Mouse (Mus musculus) midbrain, embryonic 11.5 days (tissue): ENCODE results near the gene Ubqln1. TPM values are rescaled to one million over a fixed set of nuclear protein-coding genes. Genes with fewer than 3 reads are reported as not detected.

Experiments used
- ATAC-seq: fragments of 200-750 bp; cut with Nextera tagmentation; 2 replicates; pipeline ENCODE4 v1.8.0; 2017; ENCODE audit warnings: moderate TSS enrichment, moderate library complexity; ENCODE audit not compliant: low FRiP score
- DNase-seq: peaks from one replicate; pipeline ENCODE4 v3.0.0; 2015; ENCODE audit warnings: low spot score; ENCODE audit errors: missing footprints
- H3K27ac ChIP-seq: fragments of 300-500 bp; sonication (generic); 2 replicates; pipeline ENCODE4 v1.5.1; 2014; ENCODE audit warnings: low read depth, low read length
- H3K27me3 ChIP-seq: fragments of 300-500 bp; sonication (generic); 2 replicates; pipeline ENCODE4 v1.6.1; 2014; ENCODE audit warnings: mild to moderate bottlenecking, low read length, moderate library complexity, mixed read lengths; ENCODE audit not compliant: control insufficient read depth, insufficient read depth
- H3K36me3 ChIP-seq: fragments of 300-500 bp; sonication (generic); 2 replicates; pipeline ENCODE4 v1.6.1; 2014; ENCODE audit warnings: mild to moderate bottlenecking, low read length, moderate library complexity, mixed read lengths; ENCODE audit not compliant: control insufficient read depth, insufficient read depth
- H3K4me1 ChIP-seq: fragments of 300-500 bp; sonication (generic); 2 replicates; pipeline ENCODE4 v1.6.1; 2014; ENCODE audit warnings: low read length; ENCODE audit not compliant: control insufficient read depth, insufficient read depth
- H3K4me2 ChIP-seq: fragments of 300-500 bp; sonication (generic); 2 replicates; pipeline ENCODE4 v1.6.1; 2014; ENCODE audit warnings: mild to moderate bottlenecking, moderate library complexity
- H3K4me3 ChIP-seq: fragments of 300-500 bp; sonication (generic); 2 replicates; pipeline ENCODE4 v1.5.1; 2014; ENCODE audit warnings: low read depth, low read length
- H3K9ac ChIP-seq: fragments of 300-500 bp; sonication (generic); 2 replicates; pipeline ENCODE4 v1.6.1; 2014; ENCODE audit warnings: low read length
- H3K9me3 ChIP-seq: fragments of 300-500 bp; sonication (generic); 2 replicates; pipeline ENCODE4 v1.6.1; 2016; ENCODE audit warnings: low read length; ENCODE audit not compliant: control insufficient read depth
- WGBS: fragments of 180-500 bp; shearing (Covaris S2); extraction: QIAGEN DNeasy Blood & Tissue Kit; methylation state at CpG from one replicate; pipeline ENCODE4 v1.1.7; 2014; 5-methylcytosine and 5-hydroxymethylcytosine counted together
- polyA plus RNA-seq: library from polyadenylated mRNA; unstranded; fragments of >200 nt; fragmentation: Nextera tagmentation; extraction: Ambion mirVana; gene quantifications from 2 replicates; pipeline ENCODE4 v1.2.1, GENCODE M21; 2014

The Ubqln1 gene
- polyA plus RNA-seq, 1 experiment from 2014 or later = 155 TPM

DNA sequence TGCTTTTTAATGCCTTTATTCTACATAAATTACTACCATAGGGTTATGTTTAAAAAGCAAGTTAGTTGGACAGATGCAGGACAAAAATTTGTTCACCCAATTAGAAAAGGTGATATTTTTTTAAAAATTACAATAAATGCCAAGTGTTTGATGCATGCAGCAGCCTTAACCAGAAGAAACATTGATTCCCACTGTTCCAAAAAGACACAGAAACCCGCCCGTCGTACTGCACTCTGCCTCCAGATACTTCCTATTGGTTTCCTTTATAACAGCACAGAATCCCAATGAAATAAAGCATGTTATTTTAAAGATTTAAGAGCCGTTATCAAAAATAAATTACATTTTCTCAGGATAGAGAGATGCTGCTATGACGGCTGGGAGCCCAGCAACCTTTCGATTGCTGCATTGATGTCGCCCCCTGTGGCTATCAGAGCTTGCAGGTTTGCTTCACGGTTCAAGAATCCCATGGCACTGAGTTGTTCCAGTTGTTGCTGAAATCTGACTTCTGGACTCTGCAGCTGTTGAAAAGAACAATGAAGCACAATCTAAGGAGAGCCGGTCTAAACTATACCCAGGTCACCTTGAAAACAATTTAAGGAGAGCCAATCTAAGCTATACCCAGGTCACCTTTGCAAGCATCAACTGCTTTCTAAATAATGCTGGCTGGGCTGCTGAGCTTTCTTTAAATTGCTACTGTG, 37.8 kb downstream of the Ubqln1 start:
- WGBS = 91% methylated on average over 9 of the region's 9 CpGs
- Histone ChIP-seq H3K4me3 (no peak overlapping the region), H3K9ac (no peak overlapping the region), H3K36me3 (peaks cover 5% of the 10 kb centered on the region; the same call in 1 of the 2 replicates), H3K4me1 (no peaks in the 10 kb centered on the region), H3K27ac (no peak overlapping the region), H3K27me3 (no peaks in the 10 kb centered on the region), H3K9me3 (no peaks in the 10 kb centered on the region), H3K4me2 (no peak overlapping the region)
- DNase-seq (peak; percentile 14), ATAC-seq (no peak)

DNA sequence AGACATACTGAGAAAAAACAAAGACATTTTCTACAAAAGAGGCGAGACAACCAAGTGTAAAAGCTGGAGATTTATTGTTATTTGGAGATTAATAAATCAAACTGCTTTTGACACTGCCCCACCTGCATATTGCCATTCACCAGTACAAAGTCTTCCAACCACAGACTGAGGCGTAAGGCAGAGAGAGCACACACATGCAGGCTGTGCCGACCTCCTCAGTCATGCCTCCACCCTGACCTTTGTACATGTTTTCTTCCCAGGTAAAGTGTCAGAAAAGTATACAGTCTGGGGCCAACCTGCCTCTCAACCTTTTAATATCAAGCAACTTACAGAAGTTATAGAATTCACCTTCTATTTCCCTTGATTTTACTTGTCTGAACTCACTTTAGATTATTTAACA, 39.3 kb downstream of the Ubqln1 start:
- H3K36me3 ChIP-seq = peaks cover 5% of the 10 kb centered on the region; the same call in 1 of the 2 replicates
- no peaks in the 10 kb centered on the region for H3K27me3 ChIP-seq
- no peak overlapping the region for H3K27ac ChIP-seq
- no peaks in the 10 kb centered on the region for H3K4me1 ChIP-seq
- H3K4me2 ChIP-seq = no peak overlapping the region
- H3K4me3 ChIP-seq = no peak overlapping the region
- H3K9me3 ChIP-seq = no peaks in the 10 kb centered on the region
- DNase-seq = peak; percentile 31
- no peak overlapping the region for H3K9ac ChIP-seq
- ATAC-seq = no peak
- 95% methylated on average over 3 of the region's 3 CpGs for WGBS

DNA sequence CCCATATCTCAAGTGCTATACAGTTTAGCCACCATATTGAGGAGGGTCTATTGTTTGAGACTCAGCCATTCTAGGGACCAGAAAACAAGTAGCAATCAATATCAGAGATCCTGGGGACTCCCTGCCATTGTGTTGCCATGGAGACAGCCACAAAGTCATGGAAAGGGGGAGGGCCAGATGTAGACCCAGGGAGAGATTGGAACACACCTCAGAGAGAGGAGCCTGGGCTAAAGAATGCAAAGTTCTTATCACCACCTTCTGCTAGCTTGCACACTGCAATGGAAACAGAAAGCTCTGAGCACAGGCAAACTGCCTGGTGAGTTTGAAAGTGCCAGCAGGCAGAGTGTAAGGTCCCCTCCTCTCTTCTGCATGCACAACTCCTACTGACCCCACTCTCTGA, 47.3 kb downstream of the Ubqln1 start:
- 0 out of 2 replicates have a peak, but pooled peaks cover 2% of the 10 kb centered on the region for H3K36me3 ChIP-seq
- peak; percentile 85 for DNase-seq
- no peak overlapping the region for H3K27ac ChIP-seq

DNA sequence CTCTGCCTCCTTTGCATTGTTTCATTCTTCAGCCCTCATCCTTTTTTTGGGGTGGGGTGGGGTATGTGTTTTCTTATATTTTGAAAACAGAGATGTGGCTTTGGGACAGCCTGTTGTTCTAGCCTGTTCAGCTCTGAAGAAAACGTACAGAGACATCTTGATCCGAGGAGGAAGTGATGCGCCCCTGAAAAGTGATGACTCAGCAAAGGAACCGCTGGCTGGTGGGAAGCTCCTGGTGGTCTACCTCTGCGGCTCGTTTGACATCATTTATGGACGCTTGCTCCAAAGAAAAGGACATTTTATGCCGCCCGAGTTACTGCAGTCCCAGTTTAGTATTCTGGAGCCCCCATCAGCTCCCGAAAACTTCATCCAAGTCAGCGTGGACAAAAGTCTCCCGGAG, 52.1 kb downstream of the Ubqln1 start:
- H3K36me3 ChIP-seq = peaks cover 12% of the 10 kb centered on the region
- H3K4me1 ChIP-seq = no peaks in the 10 kb centered on the region; the same call in 1 of the 2 replicates
- no peaks in the 10 kb centered on the region; the same call in 1 of the 2 replicates for H3K9me3 ChIP-seq
- WGBS = 97% methylated on average over 12 of the region's 12 CpGs
- H3K4me2 ChIP-seq = no peak overlapping the region
- ATAC-seq = no peak
- H3K9ac ChIP-seq = no peak overlapping the region
- H3K27me3 ChIP-seq = no peaks in the 10 kb centered on the region
- H3K4me3 ChIP-seq = no peak overlapping the region
- peak; percentile 53 for DNase-seq
- H3K27ac ChIP-seq = no peak overlapping the region

More for the DNA sequence above, 47.3 kb downstream of the Ubqln1 start:
- ATAC-seq = no peak
- Histone ChIP-seq H3K4me3 (no peak overlapping the region), H3K4me2 (no peak overlapping the region), H3K27me3 (no peaks in the 10 kb centered on the region), H3K9ac (no peak overlapping the region), H3K4me1 (no peaks in the 10 kb centered on the region), H3K9me3 (no peaks in the 10 kb centered on the region)

DNA sequence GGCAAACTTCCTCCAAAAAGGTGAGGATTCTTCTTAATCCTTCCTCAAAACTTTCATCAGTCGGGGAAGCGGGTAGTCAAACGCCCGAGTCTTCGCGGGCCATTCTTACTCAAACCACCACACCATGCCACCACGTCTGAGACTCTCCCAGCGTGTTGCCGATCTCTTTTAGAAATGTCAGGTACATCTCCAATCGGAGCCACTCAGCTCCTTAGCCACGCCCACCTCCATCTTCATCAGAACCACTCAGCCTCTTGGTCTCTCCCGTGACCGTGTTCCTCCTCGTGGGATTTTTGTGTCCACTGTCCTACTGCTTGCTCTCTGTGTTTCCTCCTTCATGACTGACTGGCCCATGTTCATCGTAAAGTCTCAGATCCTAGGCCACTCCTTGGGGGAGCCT, 54.7 kb downstream of the Ubqln1 start:
- Histone ChIP-seq H3K27ac (no peak overlapping the region), H3K4me2 (no peak overlapping the region), H3K4me3 (no peak overlapping the region), H3K9me3 (no peaks in the 10 kb centered on the region; the same call in 1 of the 2 replicates), H3K36me3 (peaks cover 12% of the 10 kb centered on the region), H3K4me1 (peaks cover 3% of the 10 kb centered on the region; the same call in 1 of the 2 replicates), H3K27me3 (no peaks in the 10 kb centered on the region), H3K9ac (no peak overlapping the region)
- ATAC-seq (no peak), DNase-seq (no peak)
- WGBS = 97% methylated on average over 15 of the region's 15 CpGs

DNA sequence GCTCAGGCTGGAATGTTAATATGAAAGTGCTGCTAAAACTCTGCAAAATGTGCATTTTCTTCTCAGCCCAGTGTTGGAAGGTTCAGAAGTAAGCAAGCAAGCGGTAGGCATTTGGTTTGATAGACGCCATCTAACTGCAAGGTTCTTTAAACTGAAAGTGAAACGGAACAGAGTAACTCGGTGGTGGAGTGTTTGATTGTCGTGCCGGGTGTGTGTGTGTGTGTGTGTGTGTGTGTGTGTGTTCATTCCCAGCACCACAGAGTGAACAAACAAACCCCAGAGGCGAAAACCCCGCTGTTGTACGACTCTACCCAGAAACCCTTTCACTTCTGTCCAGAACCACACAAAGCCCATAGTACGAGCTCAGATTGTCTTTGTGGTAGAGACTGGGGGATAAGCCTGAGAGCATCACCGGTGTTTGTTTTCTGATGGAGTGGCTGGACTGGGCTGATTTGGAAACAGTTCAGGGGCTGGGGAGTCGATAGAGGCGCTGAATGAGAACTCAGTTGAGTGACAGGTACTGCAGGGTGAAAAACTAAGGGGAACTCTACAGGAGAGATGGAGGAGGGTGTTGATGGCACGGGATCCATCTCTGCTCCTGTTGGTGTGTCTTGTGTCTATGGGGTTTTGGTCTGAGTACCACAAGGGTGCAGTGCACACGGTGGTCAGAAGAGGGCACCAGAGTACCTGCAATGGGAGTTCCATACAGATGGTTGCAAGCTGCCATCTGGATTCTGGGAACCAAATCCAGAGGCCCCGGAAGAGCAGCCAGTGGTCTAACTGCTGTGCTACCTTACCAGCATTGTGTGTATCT, 57.1 kb downstream of the Ubqln1 start:
- ATAC-seq (peak; percentile 62), DNase-seq (peak; percentile 99)
- H3K27ac ChIP-seq = no peak overlapping the region
- WGBS = 10% methylated on average over 16 of the region's 16 CpGs
- H3K9me3 ChIP-seq = no peaks in the 10 kb centered on the region; the same call in 1 of the 2 replicates
- H3K27me3 ChIP-seq = no peaks in the 10 kb centered on the region
- peak overlapping the region; percentile 63 for H3K9ac ChIP-seq
- H3K4me2 ChIP-seq = peak overlapping the region; percentile 75
- peak overlapping the region; percentile 58 for H3K4me3 ChIP-seq
- peaks cover 3% of the 10 kb centered on the region; the same call in 1 of the 2 replicates for H3K4me1 ChIP-seq
- peaks cover 10% of the 10 kb centered on the region for H3K36me3 ChIP-seq

DNA sequence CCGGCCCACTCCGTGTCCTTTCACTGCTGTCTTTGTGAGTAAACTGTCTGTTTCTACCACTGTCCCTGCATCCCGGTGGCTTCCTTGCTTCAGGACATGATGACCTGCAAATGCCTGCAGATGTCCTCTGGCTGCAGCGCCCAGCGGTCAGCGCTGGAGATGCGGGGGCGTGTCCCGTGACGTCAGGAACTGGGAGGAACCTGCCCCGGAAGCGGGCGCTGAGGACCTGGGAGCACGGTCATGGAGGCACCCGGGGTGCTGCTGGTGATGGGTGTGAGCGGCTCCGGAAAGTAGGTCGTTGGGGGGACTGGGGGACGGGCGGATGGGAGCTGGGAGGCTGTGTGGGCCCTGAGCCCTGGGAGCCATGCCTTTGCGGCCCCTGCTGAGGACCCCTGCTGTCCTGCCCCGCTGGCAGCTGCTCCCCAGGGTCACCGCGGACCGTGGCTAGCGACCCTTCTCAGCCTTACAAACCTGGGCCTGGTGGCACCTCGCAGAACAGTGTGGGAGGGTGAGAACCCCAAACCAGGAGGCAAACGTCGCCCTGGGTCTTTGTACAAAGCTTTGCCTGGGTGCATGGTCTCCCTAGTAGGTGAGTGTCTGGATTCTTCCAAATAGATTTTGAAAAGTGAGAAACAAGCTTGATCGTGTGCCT, 57.9 kb downstream of the Ubqln1 start, which contains the start of gene Idnk:
TSS of gene Idnk (plus strand) at position 203 of the 652 bp plus-strand sequence.
- no peak within 1 kb of the TSS for H3K27ac ChIP-seq
- peaks cover 9% of the 10 kb centered on the region for H3K36me3 ChIP-seq
- H3K4me3 ChIP-seq = peak within 1 kb of the TSS; percentile 58
- peak within 1 kb of the TSS; percentile 63 for H3K9ac ChIP-seq
- peaks cover 3% of the 10 kb centered on the region; the same call in 1 of the 2 replicates for H3K4me1 ChIP-seq
- ATAC-seq (peak; percentile 92), DNase-seq (peak; percentile 98)
- H3K27me3 ChIP-seq = no peaks in the 10 kb centered on the region
- H3K4me2 ChIP-seq = peak within 1 kb of the TSS; percentile 75
- no peaks in the 10 kb centered on the region; the same call in 1 of the 2 replicates for H3K9me3 ChIP-seq
- WGBS = under 1% methylated on average over 30 of the region's 30 CpGs

DNA sequence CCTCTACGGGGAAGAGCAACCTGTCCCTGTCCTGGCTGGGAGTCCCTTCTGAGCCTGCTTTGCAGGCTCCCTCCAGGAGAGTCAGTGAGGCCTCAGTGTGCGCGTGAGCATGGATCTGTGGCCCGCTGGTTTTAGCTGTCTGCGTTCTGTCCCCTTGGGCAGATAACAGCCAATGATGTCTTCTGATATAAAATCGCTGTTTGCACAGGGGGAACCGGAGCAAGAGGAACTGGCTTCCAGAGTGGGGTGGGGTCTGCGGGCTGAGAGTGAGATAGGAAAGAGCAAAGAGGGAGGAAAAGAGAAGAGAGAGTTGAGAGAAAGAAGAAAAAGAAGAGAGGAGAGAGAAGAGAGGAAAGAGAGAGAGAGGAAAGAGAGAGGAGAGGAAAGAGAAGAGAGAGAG, 58.4 kb downstream of the Ubqln1 start:
- no peaks in the 10 kb centered on the region; the same call in 1 of the 2 replicates for H3K9me3 ChIP-seq
- H3K4me1 ChIP-seq = peaks cover 3% of the 10 kb centered on the region; the same call in 1 of the 2 replicates
- 31% methylated on average over 8 of the region's 8 CpGs for WGBS
- no peak for DNase-seq
- peak; percentile 12; the same call in 1 of the 2 replicates for ATAC-seq
- H3K9ac ChIP-seq = peak overlapping the region; percentile 63
- peak overlapping the region; percentile 58 for H3K4me3 ChIP-seq
- H3K4me2 ChIP-seq = peak overlapping the region; percentile 75
- no peak overlapping the region for H3K27ac ChIP-seq
- no peaks in the 10 kb centered on the region for H3K27me3 ChIP-seq
- H3K36me3 ChIP-seq = peaks cover 9% of the 10 kb centered on the region
